Comparison of ENCODE assay signal across 16 mouse cellular contexts in the genomic region with DNA sequence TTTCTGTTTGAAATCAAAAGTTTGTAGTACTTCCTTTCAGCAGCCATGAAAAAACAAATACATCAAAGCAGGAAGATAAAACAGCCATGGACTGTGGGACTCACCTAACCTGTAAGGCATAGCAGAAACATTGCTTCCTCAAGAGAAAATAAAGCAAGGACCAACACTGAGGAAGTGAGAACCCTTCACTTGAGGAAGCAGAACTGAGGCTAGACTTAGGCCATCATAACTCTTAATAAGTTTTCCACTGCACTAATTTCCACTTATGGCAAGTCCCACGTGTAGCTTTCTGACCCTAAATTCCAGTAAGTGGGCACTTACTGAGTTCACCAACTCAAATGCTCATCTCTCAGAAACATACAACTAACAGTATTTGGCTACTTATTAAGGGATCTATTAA. TPM values are rescaled to one million over a fixed set of nuclear protein-coding genes. Genes with fewer than 3 reads are reported as not detected.
DNase-seq lines count a peak whose midpoint lies in the region; ATAC-seq and TF ChIP-seq lines count a peak whose summit lies in the region.
"Had no signal": no experiment of that assay in that cellular context is flagged by ENCODE, and none has a peak within 500 bp of the region (broad histone marks: within the 10 kb centered on the region; RNA-seq: fewer than 3 reads in every experiment).

No protein-coding gene starts in this region.

- no peak for ATAC-seq in hindbrain, embryonic 14.5 days (ENCODE audit: low FRiP score)
- ATAC-seq in hindbrain, postnatal 0 days: no peak
- ATAC-seq in stomach, embryonic 16.5 days (ENCODE audit: insufficient read depth, low FRiP score): no peak
- ATAC-seq in stomach, postnatal 0 days (ENCODE audit: low FRiP score, low TSS enrichment): no peak
- no peak for ATAC-seq in intestine, embryonic 16.5 days
- no peak for ATAC-seq in hindbrain, embryonic 16.5 days

- 93% methylated on average over 1 of the region's 1 CpGs for WGBS in hindbrain, embryonic 14.5 days
- WGBS in hindbrain, postnatal 0 days: 86% methylated on average over 1 of the region's 1 CpGs
- WGBS in stomach, embryonic 16.5 days: 71% methylated on average over 1 of the region's 1 CpGs
- 57% methylated on average over 1 of the region's 1 CpGs for WGBS in stomach, postnatal 0 days
- WGBS in intestine, embryonic 16.5 days: 59% methylated on average over 1 of the region's 1 CpGs
- WGBS in hindbrain, embryonic 16.5 days: 76% methylated on average over 1 of the region's 1 CpGs

- H3K36me3 ChIP-seq in hindbrain, embryonic 14.5 days (replicated peaks; ENCODE audit: control insufficient read depth, insufficient read depth): no peaks in the 10 kb centered on the region
- H3K36me3 ChIP-seq in hindbrain, postnatal 0 days (ENCODE audit: insufficient read depth, low read length): no peaks in the 10 kb centered on the region
- H3K36me3 ChIP-seq in stomach, embryonic 16.5 days (ENCODE audit: control insufficient read depth, insufficient read depth, low read length): no peaks in the 10 kb centered on the region
- H3K36me3 ChIP-seq in stomach, postnatal 0 days (ENCODE audit: control insufficient read depth, insufficient read depth, low read length): no peaks in the 10 kb centered on the region
- no peaks in the 10 kb centered on the region for H3K36me3 ChIP-seq in intestine, embryonic 16.5 days (ENCODE audit: control insufficient read depth, insufficient read depth, low read length)
- no peaks in the 10 kb centered on the region for H3K36me3 ChIP-seq in hindbrain, embryonic 16.5 days (ENCODE audit: control insufficient read depth, insufficient read depth, low read length)

- no peaks in the 10 kb centered on the region for H3K27me3 ChIP-seq in hindbrain, embryonic 14.5 days (ENCODE audit: control insufficient read depth, insufficient read depth, low read length)
- H3K27me3 ChIP-seq in hindbrain, postnatal 0 days (ENCODE audit: insufficient read depth, low read length): no peaks in the 10 kb centered on the region
- no peaks in the 10 kb centered on the region for H3K27me3 ChIP-seq in stomach, embryonic 16.5 days (ENCODE audit: control insufficient read depth, insufficient read depth, low read length)
- H3K27me3 ChIP-seq in stomach, postnatal 0 days (ENCODE audit: control insufficient read depth, insufficient read depth, low read length): no peaks in the 10 kb centered on the region
- no peaks in the 10 kb centered on the region for H3K27me3 ChIP-seq in intestine, embryonic 16.5 days (replicated peaks; ENCODE audit: control insufficient read depth, insufficient read depth, low read length)
- H3K27me3 ChIP-seq in hindbrain, embryonic 16.5 days (replicated peaks; ENCODE audit: control insufficient read depth, insufficient read depth, low read length): no peaks in the 10 kb centered on the region

- H3K27ac ChIP-seq in hindbrain, embryonic 14.5 days: no peak overlapping the region
- H3K27ac ChIP-seq in hindbrain, postnatal 0 days: no peak overlapping the region
- H3K27ac ChIP-seq in stomach, embryonic 16.5 days (ENCODE audit: low read length): no peak overlapping the region
- no peak overlapping the region for H3K27ac ChIP-seq in stomach, postnatal 0 days (replicated peaks)
- H3K27ac ChIP-seq in intestine, embryonic 16.5 days (ENCODE audit: low read length): peak overlapping the region; percentile 81; the same call in 1 of the 2 replicates
- no peak overlapping the region for H3K27ac ChIP-seq in hindbrain, embryonic 16.5 days (ENCODE audit: low read depth, low read length)

- H3K4me2 ChIP-seq in hindbrain, embryonic 14.5 days (replicated peaks): no peak overlapping the region
- H3K4me2 ChIP-seq in hindbrain, postnatal 0 days (ENCODE audit: low read depth, low read length): no peak overlapping the region
- 0 out of 2 replicates have a peak overlapping the region, but pooled peaks have one; percentile 83 for H3K4me2 ChIP-seq in stomach, embryonic 16.5 days (ENCODE audit: low read depth, low read length)
- no peak overlapping the region for H3K4me2 ChIP-seq in stomach, postnatal 0 days (replicated peaks; ENCODE audit: low read depth)
- 0 out of 2 replicates have a peak overlapping the region, but pooled peaks have one; percentile 64 for H3K4me2 ChIP-seq in intestine, embryonic 16.5 days (ENCODE audit: low read depth, low read length)
- H3K4me2 ChIP-seq in hindbrain, embryonic 16.5 days (ENCODE audit: low read length): no peak overlapping the region

- no peak for DNase-seq in hindbrain, embryonic 14.5 days (ENCODE audit: low spot score)
- DNase-seq in hindbrain, postnatal 0 days (ENCODE audit: low spot score): no peak
- DNase-seq in stomach, postnatal 0 days (ENCODE audit: low spot score): no peak
- no peak for DNase-seq in layer of hippocampus, postnatal 14 days (ENCODE audit: low spot score in 2 of 2)
- DNase-seq in left cerebral cortex, postnatal 36 days (ENCODE audit: low spot score in 2 of 2): no peak
- DNase-seq: adrenal gland, adult 8-10 months; cerebellum, postnatal 25 days; gastrocnemius, postnatal 36 days; heart, postnatal 10 days; kidney, adult 8-10 months; thymus, postnatal 36 days had no signal

- H3K9ac ChIP-seq in hindbrain, embryonic 14.5 days: peak overlapping the region; percentile 73; the same call in 1 of the 2 replicates
- no peak overlapping the region for H3K9ac ChIP-seq in hindbrain, postnatal 0 days (replicated peaks; ENCODE audit: low read length)
- no peak overlapping the region for H3K9ac ChIP-seq in stomach, embryonic 16.5 days (ENCODE audit: low read length)
- no peak overlapping the region for H3K9ac ChIP-seq in stomach, postnatal 0 days (ENCODE audit: low read length)
- H3K9ac ChIP-seq in intestine, embryonic 16.5 days (ENCODE audit: low read depth, low read length): no peak overlapping the region
- H3K9ac ChIP-seq in hindbrain, embryonic 16.5 days (ENCODE audit: low read depth, low read length): no peak overlapping the region

- TF ChIP-seq EP300 in stomach, postnatal 0 days (optimal IDR thresholded peaks at IDR 0.05): no peak

- intact Hi-C loops in left cerebral cortex, postnatal 36 days (cut with DNase I): no loop called here

- H3K9me3 ChIP-seq in hindbrain, embryonic 14.5 days (ENCODE audit: control insufficient read depth, low read length): no peaks in the 10 kb centered on the region
- no peaks in the 10 kb centered on the region for H3K9me3 ChIP-seq in hindbrain, postnatal 0 days (ENCODE audit: low read length)
- H3K9me3 ChIP-seq in stomach, embryonic 16.5 days (replicated peaks; ENCODE audit: control insufficient read depth, low read length): no peaks in the 10 kb centered on the region
- H3K9me3 ChIP-seq in stomach, postnatal 0 days (ENCODE audit: control insufficient read depth, low read length): no peaks in the 10 kb centered on the region
- no peaks in the 10 kb centered on the region for H3K9me3 ChIP-seq in intestine, embryonic 16.5 days (ENCODE audit: control insufficient read depth, low read length)
- no peaks in the 10 kb centered on the region for H3K9me3 ChIP-seq in hindbrain, embryonic 16.5 days (ENCODE audit: control insufficient read depth, low read length)

- H3K4me3 ChIP-seq in hindbrain, embryonic 14.5 days (replicated peaks; ENCODE audit: low read length): no peak overlapping the region
- no peak overlapping the region for H3K4me3 ChIP-seq in hindbrain, postnatal 0 days (ENCODE audit: low read length)
- no peak overlapping the region for H3K4me3 ChIP-seq in stomach, embryonic 16.5 days (replicated peaks; ENCODE audit: low read length)
- H3K4me3 ChIP-seq in stomach, postnatal 0 days (ENCODE audit: low read depth, low read length): no peak overlapping the region
- H3K4me3 ChIP-seq in intestine, embryonic 16.5 days (ENCODE audit: low read length): no peak overlapping the region
- no peak overlapping the region for H3K4me3 ChIP-seq in hindbrain, embryonic 16.5 days (ENCODE audit: low read length)

- H3K4me1 ChIP-seq in hindbrain, embryonic 14.5 days (replicated peaks; ENCODE audit: control insufficient read depth, insufficient read depth, low read length): peaks cover 10% of the 10 kb centered on the region; the same call in 1 of the 2 replicates
- peaks cover 4% of the 10 kb centered on the region for H3K4me1 ChIP-seq in hindbrain, postnatal 0 days (ENCODE audit: insufficient read depth, low read length)
- H3K4me1 ChIP-seq in stomach, embryonic 16.5 days (ENCODE audit: control insufficient read depth, insufficient read depth, low read length): peaks cover 10% of the 10 kb centered on the region
- H3K4me1 ChIP-seq in stomach, postnatal 0 days (replicated peaks; ENCODE audit: control insufficient read depth, insufficient read depth): no peaks in the 10 kb centered on the region; the same call in 1 of the 2 replicates
- peaks cover 16% of the 10 kb centered on the region for H3K4me1 ChIP-seq in intestine, embryonic 16.5 days (ENCODE audit: control insufficient read depth, insufficient read depth, low read length)
- H3K4me1 ChIP-seq in hindbrain, embryonic 16.5 days (ENCODE audit: control insufficient read depth, insufficient read depth, low read depth, low read length): peaks cover 19% of the 10 kb centered on the region

- TF ChIP-seq CTCF in hindbrain, postnatal 0 days (IDR thresholded peaks at IDR 0.05; ENCODE audit: low read depth): no peak
- TF ChIP-seq CTCF in stomach, postnatal 0 days (IDR thresholded peaks at IDR 0.05; ENCODE audit: low read depth): no peak

RNA-seq across cellular contexts. Expression of gene Farsb, which starts 1.4 kb away (rescaled TPM):
- polyA plus RNA-seq in hindbrain, embryonic 14.5 days (2014; fragmentation: Nextera tagmentation; extraction: Ambion mirVana): 164 and 180 TPM in 2 replicates
- 72.8 and 75.5 TPM in 2 replicates for total RNA-seq in hindbrain, postnatal 0 days (2014; rRNA removed)
- 123 and 129 TPM in 2 replicates for polyA plus RNA-seq in hindbrain, postnatal 0 days (2015; fragmentation: Nextera tagmentation; extraction: Ambion mirVana)
- 144 and 147 TPM in 2 replicates for polyA plus RNA-seq in stomach, embryonic 16.5 days (2015; fragmentation: Nextera tagmentation; extraction: Ambion mirVana)
- polyA plus RNA-seq in stomach, postnatal 0 days (2015; fragmentation: Nextera tagmentation; extraction: Ambion mirVana): 77.8 and 81.5 TPM in 2 replicates
- 172 and 182 TPM in 2 replicates for polyA plus RNA-seq in intestine, embryonic 16.5 days (2015; fragmentation: Nextera tagmentation; extraction: Ambion mirVana)
- 10 to 100 TPM; 64.3 to 68.0 TPM for total RNA-seq in layer of hippocampus, postnatal 14 days (2021)
- 10 to 100 TPM; 56.3 to 63.0 TPM for total RNA-seq in left cerebral cortex, postnatal 36 days (2021)
- polyA plus RNA-seq in hindbrain, embryonic 16.5 days (2015; fragmentation: Nextera tagmentation; extraction: Ambion mirVana): 160 and 161 TPM in 2 replicates

RNA-seq across cellular contexts. Expression of gene Mogat1, which starts 20.6 kb away (rescaled TPM):
- 0.23 and 0.64 TPM in 2 replicates for polyA plus RNA-seq in hindbrain, embryonic 14.5 days (2014; fragmentation: Nextera tagmentation; extraction: Ambion mirVana)
- not detected in 2 replicates for total RNA-seq in hindbrain, postnatal 0 days (2014; rRNA removed)
- 0.49 and 0.91 TPM in 2 replicates for polyA plus RNA-seq in hindbrain, postnatal 0 days (2015; fragmentation: Nextera tagmentation; extraction: Ambion mirVana)
- 0.47 and 0.49 TPM in 2 replicates for polyA plus RNA-seq in stomach, embryonic 16.5 days (2015; fragmentation: Nextera tagmentation; extraction: Ambion mirVana)
- polyA plus RNA-seq in stomach, postnatal 0 days (2015; fragmentation: Nextera tagmentation; extraction: Ambion mirVana): 2.7 and 2.8 TPM in 2 replicates
- polyA plus RNA-seq in intestine, embryonic 16.5 days (2015; fragmentation: Nextera tagmentation; extraction: Ambion mirVana): not detected in 2 replicates
- not detected for total RNA-seq in layer of hippocampus, postnatal 14 days (2021)
- not detected for total RNA-seq in left cerebral cortex, postnatal 36 days (2021)
- polyA plus RNA-seq in hindbrain, embryonic 16.5 days (2015; fragmentation: Nextera tagmentation; extraction: Ambion mirVana): 0.51 and 0.77 TPM in 2 replicates
- total RNA-seq: gastrocnemius, postnatal 36 days; left cerebral cortex, adult 8-10 months had no signal
- polyA plus RNA-seq: neural tube, embryonic 11.5 days had no signal

RNA-seq across cellular contexts. Expression of gene BC035947, which starts 21.8 kb away (rescaled TPM):
- 1.2 and 1.5 TPM in 2 replicates for polyA plus RNA-seq in hindbrain, embryonic 14.5 days (2014; fragmentation: Nextera tagmentation; extraction: Ambion mirVana)
- total RNA-seq in hindbrain, postnatal 0 days (2014; rRNA removed): 0.89 and 1.7 TPM in 2 replicates
- 0.79 and 0.89 TPM in 2 replicates for polyA plus RNA-seq in hindbrain, postnatal 0 days (2015; fragmentation: Nextera tagmentation; extraction: Ambion mirVana)
- 0.23 TPM in 1 of 2 replicates, not detected in the other for polyA plus RNA-seq in stomach, embryonic 16.5 days (2015; fragmentation: Nextera tagmentation; extraction: Ambion mirVana)
- 0.04 and 0.06 TPM in 2 replicates for polyA plus RNA-seq in stomach, postnatal 0 days (2015; fragmentation: Nextera tagmentation; extraction: Ambion mirVana)
- polyA plus RNA-seq in intestine, embryonic 16.5 days (2015; fragmentation: Nextera tagmentation; extraction: Ambion mirVana): 0.55 and 1.3 TPM in 2 replicates
- total RNA-seq in layer of hippocampus, postnatal 14 days (2021): under 1 TPM; 0.14 to 0.17 TPM
- total RNA-seq in left cerebral cortex, postnatal 36 days (2021): under 1 TPM; 0.45 to 0.49 TPM
- 1.1 and 1.2 TPM in 2 replicates for polyA plus RNA-seq in hindbrain, embryonic 16.5 days (2015; fragmentation: Nextera tagmentation; extraction: Ambion mirVana)
- total RNA-seq: gastrocnemius, postnatal 36 days; heart, postnatal 10 days had no signal

Comparison
In these comparisons a context has a peak if more than half of its experiments do, and no peak if none do; other contexts are left out.
1. H3K4me2 ChIP-seq: peak in stomach, embryonic 16.5 days (single experiment) and intestine, embryonic 16.5 days (single experiment); none in hindbrain, embryonic 14.5 days (single experiment), hindbrain, postnatal 0 days (single experiment), stomach, postnatal 0 days (single experiment) and hindbrain, embryonic 16.5 days (single experiment).